Mouse (Mus musculus): Measurements from ENCODE around the gene Pla2g7. TPM values are rescaled to one million over a fixed set of nuclear protein-coding genes. Genes with fewer than 3 reads are reported as not detected.

The Pla2g7 gene
- polyA plus RNA-seq, 1 experiment from 2014 or later = 14.6 TPM

DNA sequence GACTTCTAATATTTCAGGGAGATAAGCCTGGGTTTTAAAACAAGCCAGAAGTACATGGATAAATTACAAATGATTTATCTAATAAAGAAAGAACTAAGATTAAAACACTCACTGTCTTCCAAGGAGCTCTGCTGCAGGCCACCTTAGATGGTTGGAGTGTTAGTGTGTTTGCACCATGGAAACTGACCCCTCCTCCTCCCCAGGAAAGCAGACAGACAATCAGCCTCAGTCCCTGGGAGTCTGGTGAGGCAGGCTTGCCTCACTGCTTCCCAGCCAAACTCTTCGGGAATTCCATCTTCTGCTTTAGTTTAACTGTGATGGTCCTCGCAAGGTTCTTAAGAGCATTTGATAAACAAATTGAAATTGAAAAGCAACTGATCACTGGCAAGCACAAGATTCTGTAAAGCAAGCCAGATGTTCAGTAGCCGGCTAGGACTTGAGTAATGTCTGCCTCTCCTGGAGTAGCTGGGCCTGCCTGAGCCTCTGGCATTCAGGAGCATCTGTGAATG lies 16.7 kb upstream of the Pla2g7 start:
- H3K9ac ChIP-seq = no peak overlapping the region
- no peak overlapping the region for H3K27ac ChIP-seq (replicated peaks)
- no peaks in the 10 kb centered on the region for H3K36me3 ChIP-seq
- ATAC-seq (ENCODE audit: insufficient number of reproducible peaks, low FRiP score, low TSS enrichment, low read depth) = no peak
- no peak overlapping the region for H3K4me3 ChIP-seq (replicated peaks)
- no peaks in the 10 kb centered on the region for H3K9me3 ChIP-seq (replicated peaks)
- whole genome bisulfite sequencing = 25% methylated on average over 3 of the region's 3 CpGs
- H3K27me3 ChIP-seq = no peaks in the 10 kb centered on the region
- H3K4me2 ChIP-seq (replicated peaks) = no peak overlapping the region
- no peaks in the 10 kb centered on the region for H3K4me1 ChIP-seq

DNA sequence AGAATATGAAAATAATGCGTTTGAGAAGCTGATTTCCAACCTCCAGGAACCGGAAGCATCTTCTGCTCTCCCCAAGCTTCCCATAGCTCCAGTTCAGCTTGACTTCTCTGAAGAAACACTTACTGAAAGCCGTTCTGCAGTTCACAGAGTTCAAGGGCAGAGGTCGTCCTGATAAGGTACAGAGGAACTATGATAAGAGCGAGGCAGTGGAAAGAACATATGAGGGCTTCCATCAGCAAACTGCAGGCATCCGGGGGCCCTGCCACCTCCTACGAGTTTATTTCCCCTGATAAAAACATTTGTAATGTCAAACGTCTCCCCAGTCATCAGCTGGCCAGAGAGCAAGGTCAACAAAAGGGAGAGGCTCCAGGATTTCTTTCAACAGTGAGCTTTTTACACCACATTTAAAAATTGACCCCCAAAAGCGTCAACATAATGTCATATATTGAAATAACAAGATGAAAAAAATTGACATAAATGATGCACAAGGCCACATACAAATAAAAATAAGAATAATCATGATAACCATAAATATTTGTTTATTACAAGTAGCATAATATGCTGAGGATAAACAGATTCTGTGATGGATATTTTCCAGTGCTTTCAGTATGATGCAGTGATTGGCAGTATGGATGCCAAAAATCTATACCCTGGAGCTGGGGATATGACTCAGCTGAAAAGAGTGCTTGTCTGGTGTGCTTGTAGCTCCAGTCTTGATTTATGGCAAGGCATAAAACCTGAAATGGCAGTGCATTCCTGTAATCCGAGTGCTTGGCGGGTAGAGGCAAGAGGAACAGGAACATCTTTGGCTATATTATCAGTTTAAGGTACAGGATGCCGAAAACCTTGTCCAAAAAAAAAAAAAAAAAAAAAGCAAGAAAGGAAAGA lies 13.1 kb upstream of the Pla2g7 start:
- Histone ChIP-seq H3K27me3 (no peaks in the 10 kb centered on the region), H3K4me3 (replicated peaks) (no peak overlapping the region), H3K4me1 (no peaks in the 10 kb centered on the region), H3K9me3 (replicated peaks) (no peaks in the 10 kb centered on the region), H3K36me3 (no peaks in the 10 kb centered on the region), H3K4me2 (replicated peaks) (no peak overlapping the region), H3K27ac (replicated peaks) (no peak overlapping the region), H3K9ac (no peak overlapping the region)
- 71% methylated on average over 12 of the region's 12 CpGs for WGBS
- ATAC-seq (ENCODE audit: insufficient number of reproducible peaks, low FRiP score, low TSS enrichment, low read depth) = no peak

DNA sequence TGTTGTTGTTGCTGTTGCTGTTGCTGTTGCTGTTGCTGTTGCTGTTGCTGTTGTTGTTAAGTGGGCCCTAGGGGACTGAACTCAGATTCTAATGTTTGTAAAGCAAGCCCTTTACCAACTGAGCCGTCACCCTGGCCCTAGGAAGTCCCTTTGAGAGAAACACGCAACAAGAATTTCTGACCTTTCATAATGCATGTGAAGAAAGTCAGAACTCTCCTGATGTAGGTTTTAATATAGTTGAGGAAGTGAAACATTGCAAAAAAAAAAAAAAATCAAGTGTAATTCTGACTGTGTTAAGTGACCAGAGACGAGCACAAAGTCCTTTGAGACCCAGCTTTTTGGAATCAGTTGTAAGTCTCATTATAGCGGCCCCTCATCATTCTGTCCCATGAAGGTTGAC lies 10.8 kb upstream of the Pla2g7 start:
- Histone ChIP-seq H3K4me3 (replicated peaks) (no peak overlapping the region), H3K4me1 (no peaks in the 10 kb centered on the region), H3K9me3 (replicated peaks) (no peaks in the 10 kb centered on the region; the same call in 1 of the 2 replicates), H3K36me3 (no peaks in the 10 kb centered on the region), H3K9ac (no peak overlapping the region), H3K27ac (replicated peaks) (no peak overlapping the region), H3K27me3 (no peaks in the 10 kb centered on the region), H3K4me2 (replicated peaks) (no peak overlapping the region)
- ATAC-seq (ENCODE audit: insufficient number of reproducible peaks, low FRiP score, low TSS enrichment, low read depth) = no peak
- 90% methylated on average over 4 of the region's 4 CpGs for WGBS

DNA sequence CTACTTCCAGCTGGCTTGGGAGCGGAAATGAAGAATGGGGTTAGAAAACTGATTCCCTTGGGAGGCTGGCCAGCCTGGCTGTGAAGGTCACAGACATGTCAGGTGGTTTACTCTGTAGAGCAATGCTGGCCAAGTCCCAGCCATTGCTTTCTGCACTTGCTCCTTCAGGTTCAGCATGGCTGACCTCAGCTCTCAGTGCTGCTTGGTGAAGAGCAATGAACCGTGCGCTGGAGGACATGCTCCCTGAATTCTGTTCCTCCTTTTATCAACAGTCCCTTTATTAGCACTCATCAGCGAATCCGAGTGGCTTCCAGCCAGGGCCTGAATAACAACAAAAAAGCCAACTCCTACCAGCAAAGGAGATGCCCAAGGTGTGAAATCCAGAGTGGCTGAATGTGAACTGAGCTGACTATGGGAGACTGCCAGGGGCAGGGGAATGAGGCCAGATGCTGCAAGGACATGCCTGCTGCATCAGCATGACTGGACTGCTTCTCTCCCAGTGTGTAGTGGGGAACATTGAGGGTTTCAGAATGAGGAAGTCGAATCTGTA lies 10.3 kb upstream of the Pla2g7 start:
- no peak for ATAC-seq (ENCODE audit: insufficient number of reproducible peaks, low FRiP score, low TSS enrichment, low read depth)
- no peak overlapping the region for H3K27ac ChIP-seq (replicated peaks)

DNA sequence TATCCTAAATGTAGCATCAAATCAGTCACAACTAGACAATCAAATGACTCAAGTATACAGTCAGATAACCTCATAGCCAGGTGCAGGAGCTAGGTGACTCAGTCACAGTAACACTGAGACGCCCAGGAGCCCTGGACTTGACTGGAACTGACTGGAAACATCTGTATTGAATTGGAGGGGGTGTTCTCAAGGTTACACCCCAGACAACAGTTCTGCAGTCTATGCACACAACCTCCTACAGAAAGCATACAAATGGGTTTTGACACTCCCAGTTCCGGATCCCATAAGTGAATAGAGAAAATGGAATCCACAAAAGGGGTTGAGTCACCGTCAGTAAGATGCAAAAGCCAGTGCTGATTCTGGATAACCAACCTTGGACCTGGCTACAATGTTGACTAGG lies 9.2 kb upstream of the Pla2g7 start:
- ATAC-seq (ENCODE audit: insufficient number of reproducible peaks, low FRiP score, low TSS enrichment, low read depth) = no peak
- H3K27ac ChIP-seq (replicated peaks) = no peak overlapping the region
- H3K36me3 ChIP-seq = no peaks in the 10 kb centered on the region
- WGBS = 72% methylated on average over 3 of the region's 3 CpGs
- no peak overlapping the region for H3K4me2 ChIP-seq (replicated peaks)
- H3K9me3 ChIP-seq (replicated peaks) = no peaks in the 10 kb centered on the region; the same call in 1 of the 2 replicates
- no peak overlapping the region for H3K4me3 ChIP-seq (replicated peaks)
- no peak overlapping the region for H3K9ac ChIP-seq
- no peaks in the 10 kb centered on the region for H3K4me1 ChIP-seq
- no peaks in the 10 kb centered on the region for H3K27me3 ChIP-seq

More for the DNA sequence above, 10.3 kb upstream of the Pla2g7 start:
- Histone ChIP-seq H3K4me3 (replicated peaks) (no peak overlapping the region), H3K9me3 (replicated peaks) (no peaks in the 10 kb centered on the region; the same call in 1 of the 2 replicates), H3K4me1 (no peaks in the 10 kb centered on the region), H3K4me2 (replicated peaks) (no peak overlapping the region), H3K36me3 (no peaks in the 10 kb centered on the region), H3K9ac (no peak overlapping the region), H3K27me3 (no peaks in the 10 kb centered on the region)
- whole genome bisulfite sequencing = 68% methylated on average over 6 of the region's 6 CpGs

DNA sequence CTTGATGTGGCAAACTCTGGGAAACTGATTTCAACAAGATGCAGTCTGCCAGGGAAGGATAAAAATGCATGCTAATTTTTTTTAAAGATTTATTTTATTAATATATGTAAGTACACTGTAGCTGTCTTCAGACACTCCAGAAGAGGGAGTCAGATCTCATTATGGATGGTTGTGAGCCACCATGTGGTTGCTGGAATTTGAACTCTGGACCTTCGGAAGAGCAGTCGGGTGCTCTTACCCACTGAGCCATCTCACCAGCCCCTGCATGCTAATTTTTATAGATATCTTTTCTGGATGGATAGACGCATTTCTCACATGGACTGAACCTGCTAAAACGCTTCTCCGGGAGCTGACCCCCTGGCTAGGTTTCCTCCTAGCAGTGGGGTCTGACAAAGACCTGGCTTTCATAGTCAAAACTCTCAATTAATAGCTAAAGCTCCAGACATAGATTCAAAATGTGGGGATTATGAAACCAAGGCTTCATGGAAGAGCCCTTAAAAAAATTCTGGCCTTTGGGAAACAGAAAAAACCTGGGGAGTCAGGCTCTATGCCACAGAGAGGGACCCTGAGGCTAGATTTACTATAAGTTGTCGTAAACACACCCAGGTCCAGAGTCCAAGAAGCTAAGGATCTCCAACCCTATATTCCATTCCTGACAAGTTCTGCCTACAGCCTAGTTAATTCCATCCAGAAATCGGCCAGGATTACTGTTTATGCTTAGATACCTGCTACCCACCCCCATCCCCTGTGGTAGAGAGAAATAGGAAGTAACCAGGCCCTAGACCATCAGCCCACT lies 4.5 kb upstream of the Pla2g7 start:
- H3K4me1 ChIP-seq = 0 out of 2 replicates have a peak, but pooled peaks cover 1% of the 10 kb centered on the region
- no peaks in the 10 kb centered on the region for H3K36me3 ChIP-seq
- 87% methylated on average over 7 of the region's 7 CpGs for WGBS
- no peak overlapping the region for H3K4me3 ChIP-seq (replicated peaks)
- H3K9ac ChIP-seq = no peak overlapping the region
- no peaks in the 10 kb centered on the region; the same call in 1 of the 2 replicates for H3K9me3 ChIP-seq (replicated peaks)
- no peak for ATAC-seq (ENCODE audit: insufficient number of reproducible peaks, low FRiP score, low TSS enrichment, low read depth)
- no peaks in the 10 kb centered on the region for H3K27me3 ChIP-seq
- H3K4me2 ChIP-seq (replicated peaks) = no peak overlapping the region
- no peak overlapping the region for H3K27ac ChIP-seq (replicated peaks)

DNA sequence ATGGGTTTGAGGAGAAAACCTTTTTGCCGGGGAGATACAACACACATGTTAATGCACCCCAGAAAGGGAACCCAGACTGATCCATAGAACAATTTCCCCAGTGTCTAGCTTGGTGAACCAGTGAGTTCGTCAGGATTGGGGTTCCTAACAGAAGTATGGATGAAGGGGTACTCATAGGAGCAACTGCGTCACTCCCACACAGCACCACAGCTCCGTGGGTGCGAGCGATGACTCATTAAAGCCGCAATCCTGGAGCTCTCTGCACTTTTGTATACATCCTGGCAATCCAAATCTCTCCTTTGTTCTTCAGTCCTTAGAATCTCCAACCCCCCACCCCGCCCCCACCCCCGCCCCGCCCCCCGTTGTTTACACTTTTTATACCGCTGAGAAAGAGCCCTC lies 306 bp upstream of the Pla2g7 start:
- WGBS = 9% methylated on average over 12 of the region's 12 CpGs
- Histone ChIP-seq H3K4me3 (replicated peaks) (peak overlapping the region; percentile 46), H3K4me1 (peaks cover 6% of the 10 kb centered on the region), H3K27ac (replicated peaks) (no peak overlapping the region), H3K4me2 (replicated peaks) (peak overlapping the region; percentile 75), H3K27me3 (no peaks in the 10 kb centered on the region), H3K36me3 (no peaks in the 10 kb centered on the region), H3K9me3 (replicated peaks) (no peaks in the 10 kb centered on the region), H3K9ac (no peak overlapping the region)
- no peak for ATAC-seq (ENCODE audit: insufficient number of reproducible peaks, low FRiP score, low TSS enrichment, low read depth)

DNA sequence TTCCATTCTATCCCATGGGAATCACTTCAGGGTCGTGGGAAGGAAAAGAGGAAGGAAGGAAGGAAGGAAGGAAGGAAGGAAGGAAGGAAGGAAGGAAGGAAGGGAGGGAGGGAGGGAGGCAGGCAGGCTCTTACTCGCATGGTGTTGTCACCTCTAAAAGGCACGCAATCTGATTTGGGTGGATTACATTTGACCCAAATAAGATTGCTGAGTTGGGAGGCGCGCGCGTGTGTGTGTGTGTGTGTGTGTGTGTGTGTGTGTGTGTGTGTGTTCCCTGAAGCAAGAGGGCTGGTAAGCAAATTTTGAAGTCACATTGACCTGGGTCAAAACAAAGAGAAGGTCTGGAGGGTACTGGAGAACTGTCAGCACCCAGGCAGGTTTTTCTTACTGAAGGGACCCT lies 1.4 kb downstream of the Pla2g7 start:
- Histone ChIP-seq H3K27me3 (no peaks in the 10 kb centered on the region), H3K9me3 (replicated peaks) (no peaks in the 10 kb centered on the region), H3K4me1 (peaks cover 6% of the 10 kb centered on the region), H3K9ac (no peak overlapping the region), H3K27ac (replicated peaks) (no peak overlapping the region), H3K4me3 (replicated peaks) (no peak overlapping the region), H3K36me3 (no peaks in the 10 kb centered on the region), H3K4me2 (replicated peaks) (no peak overlapping the region)
- ATAC-seq (ENCODE audit: insufficient number of reproducible peaks, low FRiP score, low TSS enrichment, low read depth) = no peak
- WGBS = 58% methylated on average over 7 of the region's 7 CpGs

DNA sequence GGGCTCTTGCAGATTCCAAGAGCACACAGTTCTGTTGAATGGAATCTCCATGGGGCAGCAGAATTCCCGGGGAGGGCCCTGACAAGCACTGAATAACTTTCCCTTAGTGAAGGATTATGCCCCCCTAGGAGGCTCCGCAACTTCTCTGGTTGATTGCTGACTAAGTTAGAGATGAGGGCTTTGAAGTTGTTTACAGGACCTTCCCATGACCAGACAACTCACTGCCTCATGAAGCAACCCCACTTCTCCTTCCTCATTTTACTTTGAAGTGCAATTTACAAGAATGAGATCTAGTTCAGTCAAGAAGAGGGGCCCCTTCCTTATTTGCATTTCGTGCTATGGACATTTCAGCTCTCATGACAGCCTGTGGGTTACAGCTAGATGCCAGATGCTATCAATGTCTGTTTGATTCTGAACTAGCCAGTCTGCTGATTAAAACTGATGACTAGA lies 5.8 kb downstream of the Pla2g7 start:
- ATAC-seq (ENCODE audit: insufficient number of reproducible peaks, low FRiP score, low TSS enrichment, low read depth) = no peak

DNA sequence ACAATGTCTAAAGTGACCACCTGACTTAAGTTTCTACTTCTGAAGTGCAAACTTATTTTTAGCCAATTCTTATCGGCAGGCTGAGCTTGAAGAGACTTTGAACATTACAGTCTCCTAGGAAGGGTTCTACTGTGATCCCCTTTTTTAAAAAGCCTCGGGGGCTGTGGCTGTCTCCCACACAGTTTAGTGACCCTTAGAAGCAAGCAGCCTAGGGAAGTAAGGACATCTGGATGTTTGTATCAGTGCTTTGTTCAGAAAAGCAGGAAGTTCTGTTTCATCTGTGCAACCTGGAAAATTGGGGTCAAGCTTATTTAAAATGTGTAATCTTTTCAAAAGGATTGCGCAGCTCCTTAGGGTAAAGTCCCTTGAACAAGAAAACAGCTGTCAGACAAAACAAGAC lies 12.6 kb downstream of the Pla2g7 start:
- no peak overlapping the region for H3K4me3 ChIP-seq (replicated peaks)
- 14% methylated on average over 3 of the region's 3 CpGs for WGBS
- H3K36me3 ChIP-seq = no peaks in the 10 kb centered on the region
- peaks cover 15% of the 10 kb centered on the region; the same call in 1 of the 2 replicates for H3K4me1 ChIP-seq
- H3K4me2 ChIP-seq (replicated peaks) = peak overlapping the region; percentile 21; the same call in 1 of the 2 replicates
- no peak for ATAC-seq (ENCODE audit: insufficient number of reproducible peaks, low FRiP score, low TSS enrichment, low read depth)
- no peaks in the 10 kb centered on the region for H3K27me3 ChIP-seq
- 0 out of 2 replicates have a peak overlapping the region, but pooled peaks have one; percentile 5 for H3K27ac ChIP-seq (replicated peaks)
- no peaks in the 10 kb centered on the region for H3K9me3 ChIP-seq (replicated peaks)
- H3K9ac ChIP-seq = no peak overlapping the region

More for the DNA sequence above, 5.8 kb downstream of the Pla2g7 start:
- WGBS = 36% methylated on average over 3 of the region's 3 CpGs
- no peaks in the 10 kb centered on the region for H3K9me3 ChIP-seq (replicated peaks)
- no peak overlapping the region for H3K4me3 ChIP-seq (replicated peaks)
- H3K9ac ChIP-seq = no peak overlapping the region
- H3K4me1 ChIP-seq = peaks cover 2% of the 10 kb centered on the region
- H3K27me3 ChIP-seq = no peaks in the 10 kb centered on the region
- no peaks in the 10 kb centered on the region for H3K36me3 ChIP-seq
- H3K4me2 ChIP-seq (replicated peaks) = no peak overlapping the region
- no peak overlapping the region for H3K27ac ChIP-seq (replicated peaks)

DNA sequence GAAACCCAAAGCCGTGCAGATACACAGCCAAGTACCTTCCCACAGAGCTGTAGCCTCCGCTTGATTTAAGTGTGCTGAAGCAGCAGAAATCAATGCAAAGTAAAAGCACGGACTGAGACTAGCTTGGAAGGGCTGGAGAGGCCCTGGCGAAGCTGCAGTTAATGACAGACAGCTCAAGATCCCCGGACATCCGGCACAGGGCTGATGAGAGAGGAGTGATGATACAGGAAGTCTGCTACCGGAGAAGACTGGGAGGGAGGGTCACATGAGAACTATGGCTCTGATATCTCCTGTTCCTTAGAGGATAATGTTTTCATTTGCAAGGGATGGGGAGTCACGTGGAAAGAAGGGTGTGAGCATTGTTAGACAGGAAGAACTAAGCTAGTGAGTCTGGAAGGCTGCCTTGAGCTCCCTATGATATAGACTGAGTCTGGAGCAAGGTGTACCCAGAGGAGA lies 13.1 kb downstream of the Pla2g7 start:
- Histone ChIP-seq H3K4me2 (replicated peaks) (peak overlapping the region; percentile 21; the same call in 1 of the 2 replicates), H3K27ac (replicated peaks) (peak overlapping the region; percentile 5; the same call in 1 of the 2 replicates), H3K9ac (no peak overlapping the region), H3K9me3 (replicated peaks) (no peaks in the 10 kb centered on the region), H3K4me1 (peaks cover 15% of the 10 kb centered on the region; the same call in 1 of the 2 replicates), H3K27me3 (no peaks in the 10 kb centered on the region), H3K4me3 (replicated peaks) (no peak overlapping the region), H3K36me3 (no peaks in the 10 kb centered on the region)
- WGBS = 4% methylated on average over 8 of the region's 8 CpGs
- ATAC-seq (ENCODE audit: insufficient number of reproducible peaks, low FRiP score, low TSS enrichment, low read depth) = peak; percentile 43; the same call in 1 of the 2 replicates

Measured in embryonic facial prominence, embryonic 15.5 days (tissue).